Mouse (Mus musculus) macrophage (primary cell): ENCODE measurements around the gene Ly9. TPM values are rescaled to one million over a fixed set of nuclear protein-coding genes. Genes with fewer than 3 reads are reported as not detected.

ENCODE experiments used
- H3K27ac ChIP-seq: fragments of 350-480 bp; formaldehyde crosslinking; 2 replicates; pipeline ENCODE4 v1.9.0; 2021
- H3K36me3 ChIP-seq: fragments of 350-480 bp; formaldehyde crosslinking; 2 replicates; pipeline ENCODE4 v1.9.0; 2021; ENCODE audit errors: inconsistent target
- H3K4me3 ChIP-seq: fragments of 350-480 bp; formaldehyde crosslinking; 2 replicates; pipeline ENCODE4 v1.9.0; 2021; ENCODE audit errors: inconsistent target
- H3K79me2 ChIP-seq: fragments of 350-480 bp; formaldehyde crosslinking; 2 replicates; pipeline ENCODE4 v1.9.0; 2021; ENCODE audit errors: inconsistent target
- WGBS: methylation state at CpG from one replicate; pipeline ENCODE4 v1.1.7; 2026; ENCODE audit warnings: inconsistent platforms; ENCODE audit not compliant: missing documents; 5-methylcytosine and 5-hydroxymethylcytosine counted together
- polyA plus RNA-seq: library from polyadenylated mRNA; stranded (reverse); fragments of 250-400 nt; gene quantifications from 3 replicates; pipeline ENCODE4 v1.2.4, GENCODE M21; 2018; ENCODE audit warnings: inconsistent platforms

The Ly9 gene
- polyA plus RNA-seq, 1 experiment from 2014 or later: 492 TPM

GRCm38 (mm10) chr1:171561639-171562225, 45.5 kb downstream of the Ly9 start:
- peak overlapping the region; percentile 89 for H3K27ac ChIP-seq
- no peaks in the 10 kb centered on the region for H3K79me2 ChIP-seq
- H3K36me3 ChIP-seq: no peaks in the 10 kb centered on the region
- 0% methylated on average over 7 of the region's 11 CpGs for WGBS
- peak overlapping the region; percentile 13; the same call in 1 of the 2 replicates for H3K4me3 ChIP-seq

GRCm38 (mm10) chr1:171561200-171561599, 46.0 kb downstream of the Ly9 start:
- peak overlapping the region; percentile 13; the same call in 1 of the 2 replicates for H3K4me3 ChIP-seq
- H3K27ac ChIP-seq: peak overlapping the region; percentile 89
- H3K79me2 ChIP-seq: no peaks in the 10 kb centered on the region
- H3K36me3 ChIP-seq: no peaks in the 10 kb centered on the region
- 0% methylated on average over 1 of the region's 1 CpGs for WGBS

DNA sequence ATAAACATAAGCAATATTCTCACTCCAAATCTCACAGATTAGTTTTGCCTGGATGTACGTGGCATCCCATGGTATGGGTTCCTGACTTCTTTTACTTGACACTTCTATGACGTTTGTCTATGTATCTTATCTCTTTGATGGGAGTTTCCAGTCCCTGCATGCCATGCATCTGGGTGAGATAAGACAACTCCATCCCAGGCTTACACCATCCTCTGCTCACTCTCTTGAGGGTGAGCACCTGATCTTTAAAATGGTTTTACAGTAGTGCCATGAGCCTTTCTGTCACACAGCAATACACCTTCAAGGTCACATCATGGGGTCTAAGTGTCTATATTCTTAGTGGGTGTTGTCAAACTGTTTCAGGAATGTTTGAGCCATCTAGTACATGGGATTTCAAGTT, 46.9 kb downstream of the Ly9 start:
- H3K36me3 ChIP-seq: no peaks in the 10 kb centered on the region
- WGBS: 55% methylated on average over 2 of the region's 2 CpGs
- peak overlapping the region; percentile 89 for H3K27ac ChIP-seq
- H3K4me3 ChIP-seq: no peak overlapping the region
- no peaks in the 10 kb centered on the region for H3K79me2 ChIP-seq

DNA sequence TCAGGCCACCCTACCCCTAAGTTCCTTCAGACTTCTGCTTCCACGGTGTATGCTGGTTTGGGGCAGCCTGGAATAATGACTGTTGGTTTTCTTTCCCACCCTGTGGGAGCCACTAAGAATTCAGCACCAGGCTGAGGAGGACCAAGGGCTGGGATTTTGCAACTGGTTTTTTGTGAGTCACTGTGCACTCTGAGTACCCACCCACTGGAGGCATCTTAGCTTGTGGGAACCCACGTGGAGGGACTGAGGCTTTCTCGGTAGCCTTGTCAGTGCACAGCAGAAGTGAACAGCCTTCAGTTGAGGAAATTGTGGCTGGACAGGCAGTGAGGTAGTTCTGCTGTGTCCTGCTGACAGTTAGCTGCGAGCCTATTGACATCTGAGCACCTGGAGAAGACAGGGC, 48.3 kb downstream of the Ly9 start, which contains the start of gene Cd244a:
Cd244a (plus strand) TSS at position 296 of the 400 bp plus-strand sequence.
- 0% methylated on average over 4 of the region's 4 CpGs for WGBS
- Histone ChIP-seq H3K27ac (peak within 1 kb of the TSS; percentile 89), H3K79me2 (no peaks in the 10 kb centered on the region), H3K4me3 (no peak within 1 kb of the TSS), H3K36me3 (no peaks in the 10 kb centered on the region)

DNA sequence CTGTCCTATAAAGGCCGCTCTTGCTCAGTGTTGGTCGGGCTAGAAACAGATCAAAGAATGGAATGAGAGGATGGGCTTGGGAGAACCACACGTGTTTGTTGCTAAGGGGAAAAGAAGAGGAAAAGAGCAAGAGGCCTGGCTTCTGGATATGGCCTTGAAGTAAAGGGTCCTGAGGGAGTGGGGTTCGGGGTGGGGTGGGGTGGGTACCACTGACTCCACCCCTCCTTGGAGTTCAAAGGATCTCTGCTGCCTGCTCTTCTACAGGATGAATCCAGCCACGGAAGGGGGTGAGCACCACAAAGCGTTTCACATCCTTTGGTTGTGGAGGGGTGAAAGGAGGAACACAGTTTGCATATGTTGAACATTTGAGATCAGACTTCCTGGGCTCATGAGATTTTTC, 48.8 kb downstream of the Ly9 start:
- Histone ChIP-seq H3K27ac (peak overlapping the region; percentile 89), H3K79me2 (no peaks in the 10 kb centered on the region), H3K4me3 (no peak overlapping the region), H3K36me3 (no peaks in the 10 kb centered on the region)
- WGBS: 42% methylated on average over 6 of the region's 6 CpGs

- no peak overlapping the region for H3K27ac ChIP-seq
- H3K36me3 ChIP-seq: no peaks in the 10 kb centered on the region
- WGBS: 69% methylated on average over 2 of the region's 2 CpGs
- H3K79me2 ChIP-seq: no peaks in the 10 kb centered on the region
- H3K4me3 ChIP-seq: no peak overlapping the region
These were observed 50.8 kb downstream of the Ly9 start for GRCm38 (mm10) chr1:171556366-171556765.

DNA sequence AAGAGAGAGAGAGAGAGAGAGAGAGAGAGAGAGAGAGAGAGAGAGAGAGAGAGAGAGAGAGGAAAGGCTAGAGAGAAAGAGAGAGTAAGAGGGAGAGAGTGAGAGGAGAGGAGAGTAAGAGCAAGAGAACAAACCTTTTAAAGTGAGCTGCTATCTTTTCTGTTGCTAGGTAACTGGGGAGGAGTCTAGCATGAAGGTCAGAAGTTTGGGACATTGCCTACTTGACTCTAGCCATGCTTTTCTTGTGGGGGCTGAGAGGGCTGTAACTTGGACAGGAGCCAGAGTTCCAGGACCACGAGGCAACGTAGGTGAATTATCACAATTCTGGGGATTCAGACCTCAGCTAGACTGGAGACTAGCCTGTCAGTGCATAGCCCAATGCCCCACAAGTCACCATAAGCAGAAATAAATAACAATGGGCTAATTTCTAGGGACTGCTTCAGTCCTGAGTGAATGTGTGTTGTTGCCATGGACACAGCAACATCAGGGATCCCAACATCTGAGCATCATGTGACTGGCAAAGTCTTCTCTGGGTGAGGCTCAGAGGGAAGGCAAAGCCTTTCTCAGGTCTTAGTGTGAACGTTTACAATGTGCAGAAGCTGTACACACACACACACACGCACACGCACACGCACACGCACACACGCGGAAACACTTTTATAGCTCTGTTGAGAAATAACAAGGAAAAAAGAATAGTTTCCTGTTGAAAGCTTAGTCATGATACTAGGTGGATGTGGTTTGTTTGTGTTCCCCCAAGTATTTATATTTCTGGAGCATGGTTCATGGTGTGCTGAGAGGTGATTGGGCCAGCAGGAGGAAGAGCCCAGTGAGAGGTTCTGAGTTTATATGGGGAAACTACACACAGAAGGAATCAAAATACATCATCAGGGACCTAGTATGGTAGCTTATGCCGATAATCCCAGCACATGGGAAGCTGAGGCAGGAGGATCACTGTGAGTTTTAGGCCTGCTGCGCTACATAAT, 53.6 kb downstream of the Ly9 start:
- 54% methylated on average over 11 of the region's 11 CpGs for WGBS
- Histone ChIP-seq H3K4me3 (no peak overlapping the region), H3K36me3 (no peaks in the 10 kb centered on the region), H3K79me2 (no peaks in the 10 kb centered on the region), H3K27ac (no peak overlapping the region)

DNA sequence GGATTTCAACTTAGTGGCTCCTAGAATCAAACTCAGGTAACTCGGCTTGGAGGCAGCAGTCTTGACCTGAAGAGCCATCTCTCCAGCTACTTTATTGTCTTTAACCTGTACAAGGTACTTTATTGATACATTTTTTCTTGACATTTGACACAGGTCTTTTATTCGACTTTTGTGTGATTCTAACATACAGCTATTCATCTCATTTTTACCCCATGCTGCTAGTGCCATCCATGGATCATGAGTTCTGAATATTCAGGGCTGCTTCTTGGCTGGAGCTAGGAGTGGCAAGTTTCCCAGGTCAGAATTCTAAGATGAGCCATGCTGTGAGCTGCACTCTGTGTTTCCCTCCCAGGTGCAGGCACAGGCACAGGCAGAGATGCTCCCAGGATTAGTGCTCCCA, 55.0 kb downstream of the Ly9 start:
- Histone ChIP-seq H3K79me2 (no peaks in the 10 kb centered on the region), H3K27ac (no peak overlapping the region), H3K4me3 (no peak overlapping the region), H3K36me3 (no peaks in the 10 kb centered on the region)
- WGBS: 95% methylated on average over 2 of the region's 2 CpGs

DNA sequence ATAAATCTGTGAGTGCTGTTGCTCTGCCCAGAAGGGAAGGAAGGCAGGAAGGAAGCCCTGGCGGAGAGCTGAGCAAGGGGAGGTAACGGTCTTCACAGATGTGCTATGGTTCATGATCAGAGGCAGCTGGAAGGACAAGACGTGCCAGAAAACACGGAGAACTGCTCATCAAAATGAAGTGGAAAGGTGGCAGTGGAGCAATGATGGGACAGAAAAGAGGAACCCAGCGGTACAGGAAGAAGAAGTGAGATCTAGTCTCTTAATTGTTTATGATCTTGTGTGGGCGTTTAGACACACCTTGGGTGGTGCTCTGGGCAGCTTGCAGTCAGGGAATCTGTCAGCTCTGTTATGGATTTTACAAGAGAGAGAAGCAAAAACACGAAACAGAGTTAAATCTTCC, 55.9 kb downstream of the Ly9 start:
- Histone ChIP-seq H3K36me3 (no peaks in the 10 kb centered on the region), H3K79me2 (no peaks in the 10 kb centered on the region), H3K27ac (no peak overlapping the region), H3K4me3 (no peak overlapping the region)
- 22% methylated on average over 7 of the region's 7 CpGs for WGBS

DNA sequence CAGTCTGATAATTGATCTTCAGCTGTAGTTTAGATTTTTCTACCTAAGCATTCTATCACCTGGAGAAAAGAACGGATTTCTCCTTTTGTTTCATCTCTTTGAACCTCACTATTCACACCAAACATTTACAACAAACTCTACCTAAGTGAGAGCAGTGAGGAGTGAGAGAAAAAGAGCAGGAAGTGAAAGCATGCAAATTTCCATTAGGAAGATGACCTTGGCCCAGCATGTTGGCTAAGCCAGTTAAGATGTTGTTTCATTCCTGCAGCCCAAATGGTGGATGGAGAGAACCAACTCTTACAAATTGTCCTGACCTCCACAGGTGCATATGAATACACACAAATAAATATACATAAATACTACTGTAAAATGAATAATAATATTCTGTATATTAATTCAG, 66.5 kb downstream of the Ly9 start:
- no peaks in the 10 kb centered on the region for H3K79me2 ChIP-seq
- 85% methylated on average over 1 of the region's 1 CpGs for WGBS
- H3K4me3 ChIP-seq: no peak overlapping the region
- H3K36me3 ChIP-seq: no peaks in the 10 kb centered on the region
- no peak overlapping the region for H3K27ac ChIP-seq

Other genes starting within 250 kb of the Ly9 start
- gene Klhdc9, start 246.6 kb downstream of the Ly9 start, polyA plus RNA-seq: 0.11 TPM in 1 of 3 replicates, not detected in the others
- gene Nectin4, start 237.3 kb downstream of the Ly9 start, polyA plus RNA-seq: 14.3 to 25.8 TPM (median 18.7 TPM) in 3 replicates
- gene Arhgap30, start 218.5 kb downstream of the Ly9 start, polyA plus RNA-seq: 119 to 178 TPM (median 125 TPM) in 3 replicates
- gene Usf1, start 196.1 kb downstream of the Ly9 start, polyA plus RNA-seq: 32.8 to 94.5 TPM (median 36.5 TPM) in 3 replicates
- 1.3 TPM in 1 of 3 replicates, not detected in the others for gene Tstd1, start 188.5 kb downstream of the Ly9 start, polyA plus RNA-seq
- 0.39 to 1.7 TPM (median 0.56 TPM) in 3 replicates for gene F11r, start 169.9 kb downstream of the Ly9 start, polyA plus RNA-seq
- 6.9 to 8.0 TPM (median 7.2 TPM) in 3 replicates for gene Alyref2, start 103.9 kb downstream of the Ly9 start, polyA plus RNA-seq
- not detected in 3 replicates for gene Itln1, start 72.1 kb downstream of the Ly9 start, polyA plus RNA-seq
- gene Cd244a, start 48.2 kb downstream of the Ly9 start, polyA plus RNA-seq: 2.6 to 6.3 TPM (median 2.7 TPM) in 3 replicates
- gene Slamf7, start 45.6 kb upstream of the Ly9 start, polyA plus RNA-seq: 92.5 to 257 TPM (median 179 TPM) in 3 replicates
- 230 to 330 TPM (median 260 TPM) in 3 replicates for gene Cd48, start 74.6 kb upstream of the Ly9 start, polyA plus RNA-seq
- gene Slamf1, start 159.7 kb upstream of the Ly9 start, polyA plus RNA-seq: 0.19 to 0.30 TPM (median 0.21 TPM) in 3 replicates
- 552 to 1,435 TPM (median 764 TPM) in 3 replicates for gene Cd84, start 232.3 kb upstream of the Ly9 start, polyA plus RNA-seq